Mouse (Mus musculus) CH12.LX (cell line): ENCODE measurements around the gene Galnt12.

Source experiments
- CTCF ChIP-seq, 2 experiments: IDR thresholded peaks in 1 of 2; conservative IDR thresholded peaks in 1 of 2; 2 replicates each; pipeline ENCODE4 v1.5.1; 2011 to 2012; ENCODE audit warnings: low read depth in 2 of 2, low read length in 2 of 2, improper control_type of control experiment in 1 of 2, inconsistent platforms in 1 of 2, mild to moderate bottlenecking in 1 of 2, moderate library complexity in 1 of 2
- EP300 ChIP-seq: IDR thresholded peaks from 2 replicates; pipeline ENCODE4 v1.6.1; 2011; ENCODE audit warnings: low read length, improper control_type of control experiment
- JUN ChIP-seq: IDR thresholded peaks from 2 replicates; pipeline ENCODE4 v1.6.1; 2011; ENCODE audit warnings: low read depth, mild to moderate bottlenecking, low read length, improper control_type of control experiment, moderate library complexity; ENCODE audit not compliant: insufficient read depth
- JUND ChIP-seq: conservative IDR thresholded peaks from 2 replicates; pipeline ENCODE4 v1.6.1; 2011; ENCODE audit warnings: low read depth, low read length, improper control_type of control experiment
- MAX ChIP-seq: IDR thresholded peaks from 2 replicates; pipeline ENCODE4 v1.6.1; 2011; ENCODE audit warnings: low read length, improper control_type of control experiment
- POLR2A ChIP-seq: IDR thresholded peaks from 2 replicates; pipeline ENCODE4 v1.6.1; 2011; ENCODE audit warnings: low read depth, mild to moderate bottlenecking, improper control_type of control experiment, low read length
- POLR2AphosphoS2 ChIP-seq: IDR thresholded peaks from 2 replicates; pipeline ENCODE4 v1.6.1; 2011; ENCODE audit warnings: low read depth, low read length, improper control_type of control experiment
- RAD21 ChIP-seq: IDR thresholded peaks from 2 replicates; pipeline ENCODE4 v1.6.1; 2011; ENCODE audit warnings: low read depth, mild to moderate bottlenecking, low read length, improper control_type of control experiment, moderate library complexity
- SIN3A ChIP-seq: IDR thresholded peaks from 2 replicates; pipeline ENCODE4 v1.6.1; 2012; ENCODE audit warnings: low read length, improper control_type of control experiment, inconsistent platforms

- TF ChIP-seq POLR2AphosphoS2: no peak
- TF ChIP-seq CTCF (conservative IDR thresholded peaks at IDR 0.05 in 1 of 2, IDR thresholded peaks at IDR 0.05 in 1 of 2; ENCODE audit: low read depth in 2 of 2, low read length in 2 of 2): no peak
- no peak for TF ChIP-seq POLR2A
- TF ChIP-seq EP300: no peak
- no peak for TF ChIP-seq RAD21
- TF ChIP-seq MAX: no peak
- TF ChIP-seq SIN3A: no peak
- no peak for TF ChIP-seq JUND
- TF ChIP-seq JUN: no peak
Measured at GRCm38 (mm10) chr4:47111885-47112284, 20.2 kb downstream of the Galnt12 start.
